ENCODE assay signal across 28 mouse cellular contexts in genomic region chr9:62639686-62640085, GRCm38 (mm10). TPM values are rescaled to one million over a fixed set of nuclear protein-coding genes. Genes with fewer than 3 reads are reported as not detected.
DNase-seq lines count a peak whose midpoint lies in the region; TF ChIP-seq lines count a peak whose summit lies in the region.
"Had no signal": no experiment of that assay in that cellular context is flagged by ENCODE, and none has a peak within 500 bp of the region (broad histone marks: within the 10 kb centered on the region; RNA-seq: fewer than 3 reads in every experiment).

No protein-coding gene starts in this region.

- TF ChIP-seq POLR2A in CH12.LX (IDR thresholded peaks at IDR 0.05; ENCODE audit: low read depth, low read length): no peak
- TF ChIP-seq POLR2A in embryonic fibroblast, embryonic 13.5 days (IDR thresholded peaks at IDR 0.05; ENCODE audit: low read depth, low read length): no peak

- no peak for TF ChIP-seq CTCF in CH12.LX (conservative IDR thresholded peaks at IDR 0.05 in 1 of 2, IDR thresholded peaks at IDR 0.05 in 1 of 2; ENCODE audit: low read depth in 2 of 2, low read length in 2 of 2)
- TF ChIP-seq CTCF in embryonic fibroblast, embryonic 13.5 days (IDR thresholded peaks at IDR 0.05; ENCODE audit: borderline replicate concordance, insufficient read depth, low read length): no peak

- peak; percentile 17 for DNase-seq in embryo, embryonic 10.5 days (ENCODE audit: low spot score)
- no peak for DNase-seq in embryo, embryonic 9.5 days (ENCODE audit: extremely low spot score)
- peak; percentile 42 for DNase-seq in CH12.LX (ENCODE audit: extremely low read depth)
- DNase-seq in retina, postnatal 1 day: peak; percentile 67
- DNase-seq in kidney, postnatal 25 days: no peak
- DNase-seq in B cell, adult 2 months: no peak
- no peak for DNase-seq in neural tube, embryonic 10.5 days (ENCODE audit: extremely low spot score, low spot score)
- DNase-seq: adrenal gland, postnatal 14 days; cerebellum, adult 11 months; cerebellum, adult 9-10 months; cerebellum, postnatal 14 days; forebrain, postnatal 0 days; gastrocnemius, postnatal 25 days; heart, adult 18-20 months; heart, postnatal 10 days; heart, postnatal 36 days; kidney, adult 2 months had no signal

- no peak overlapping the region for H3K27ac ChIP-seq in CH12.LX (ENCODE audit: insufficient read depth, low read depth)
- H3K27ac ChIP-seq in embryonic fibroblast, embryonic 13.5 days (ENCODE audit: insufficient read depth, low read length): peak overlapping the region; percentile 73
- H3K27ac ChIP-seq: embryonic facial prominence, embryonic 10.5 days; embryonic facial prominence, embryonic 13.5 days; forebrain, embryonic 10.5 days; heart, embryonic 15.5 days; hindbrain, embryonic 10.5 days; hindbrain, embryonic 14.5 days; hindbrain, postnatal 0 days had no signal

- TF ChIP-seq RAD21 in CH12.LX (IDR thresholded peaks at IDR 0.05; ENCODE audit: low read depth, low read length): no peak

- no peaks in the 10 kb centered on the region for H3K79me2 ChIP-seq in CH12.LX (replicated peaks; ENCODE audit: control insufficient read depth, extremely low read depth, insufficient read depth, poor library complexity, severe bottlenecking)

- H3K4me2 ChIP-seq in CH12.LX (ENCODE audit: insufficient read depth, low read depth, poor library complexity, severe bottlenecking): no peak overlapping the region
- H3K4me2 ChIP-seq: embryonic facial prominence, embryonic 13.5 days; heart, embryonic 12.5 days; heart, embryonic 15.5 days; hindbrain, embryonic 14.5 days had no signal

- dilution Hi-C loops in CH12.LX (cut with MboI; ENCODE audit: extremely low pct_ligation_motif_present, extremely low pct_unique_long_range_greater_than_20kb, low sequenced_read_pairs): no loop called here

- H3K9me3 ChIP-seq in CH12.LX (replicated peaks; ENCODE audit: low read length): no peaks in the 10 kb centered on the region
- H3K9me3 ChIP-seq: embryonic facial prominence, embryonic 10.5 days; embryonic facial prominence, embryonic 13.5 days; forebrain, embryonic 10.5 days; heart, embryonic 12.5 days; heart, embryonic 15.5 days; hindbrain, embryonic 10.5 days had no signal

- no peak for TF ChIP-seq EP300 in CH12.LX (IDR thresholded peaks at IDR 0.05; ENCODE audit: low read length)

- H3K36me3 ChIP-seq in CH12.LX (replicated peaks in 1 of 2; ENCODE audit: control insufficient read depth in 1 of 2, insufficient read depth in 1 of 2, low read length in 1 of 2): no peaks in the 10 kb centered on the region
- H3K36me3 ChIP-seq: embryonic facial prominence, embryonic 10.5 days; embryonic facial prominence, embryonic 13.5 days; forebrain, embryonic 10.5 days; heart, embryonic 12.5 days; heart, embryonic 15.5 days; hindbrain, embryonic 10.5 days had no signal

- in situ Hi-C loops in CH12.LX (cut with MboI; ENCODE audit: low pct_ligation_motif_present, low pct_unique_long_range_greater_than_20kb, low sequenced_read_pairs): no loop called here

- no peak overlapping the region for H3K9ac ChIP-seq in CH12.LX (ENCODE audit: insufficient read depth, low read depth)
- H3K9ac ChIP-seq: embryonic facial prominence, embryonic 13.5 days; forebrain, postnatal 0 days; heart, embryonic 12.5 days; heart, embryonic 15.5 days; hindbrain, embryonic 14.5 days had no signal

- no peaks in the 10 kb centered on the region for H3K27me3 ChIP-seq in CH12.LX (replicated peaks)
- H3K27me3 ChIP-seq: embryonic facial prominence, embryonic 13.5 days; heart, embryonic 12.5 days; heart, embryonic 15.5 days; Patski had no signal

- H3K4me1 ChIP-seq in CH12.LX (ENCODE audit: control insufficient read depth in 1 of 2, insufficient read depth in 2 of 2): peaks cover 24 to 34% of the 10 kb centered on the region in 2 experiments
- H3K4me1 ChIP-seq in embryonic fibroblast, embryonic 13.5 days (ENCODE audit: control insufficient read depth, insufficient read depth, low read length): peaks cover 9% of the 10 kb centered on the region

- H3K4me3 ChIP-seq in CH12.LX (replicated peaks in 1 of 3; ENCODE audit: low read depth in 2 of 3, low read length in 2 of 3, poor library complexity in 1 of 3): no peak overlapping the region
- H3K4me3 ChIP-seq in embryonic fibroblast, embryonic 13.5 days (ENCODE audit: insufficient read depth, low read length): no peak overlapping the region
- H3K4me3 ChIP-seq: embryonic facial prominence, embryonic 10.5 days; embryonic facial prominence, embryonic 13.5 days; forebrain, embryonic 10.5 days; heart, embryonic 12.5 days; heart, embryonic 15.5 days; hindbrain, embryonic 10.5 days had no signal

TF ChIP-seq in CH12.LX, 34 proteins besides CTCF, POLR2A, EP300 and RAD21:
- TF ChIP-seq TBP (conservative IDR thresholded peaks at IDR 0.05; ENCODE audit: low read depth, low read length) (no peak), MEF2A (IDR thresholded peaks at IDR 0.05; ENCODE audit: borderline replicate concordance, low read depth, low read length) (no peak), UBTF (IDR thresholded peaks at IDR 0.05; ENCODE audit: low read depth, low read length) (no peak), E2F4 (IDR thresholded peaks at IDR 0.05; ENCODE audit: insufficient replicate concordance, low read depth, low read length) (no peak), ETS1 (conservative IDR thresholded peaks at IDR 0.05; ENCODE audit: low read depth, low read length) (no peak; the same call in 1 of the 2 replicates), JUND (conservative IDR thresholded peaks at IDR 0.05; ENCODE audit: low read depth, low read length) (no peak), RCOR1 (conservative IDR thresholded peaks at IDR 0.05; ENCODE audit: low read depth, low read length) (no peak), ELF1 (IDR thresholded peaks at IDR 0.05; ENCODE audit: low read depth, low read length) (no peak), PAX5 (IDR thresholded peaks at IDR 0.05; ENCODE audit: low read length) (no peak), GABPA (IDR thresholded peaks at IDR 0.05; ENCODE audit: insufficient replicate concordance, low read depth, low read length) (no peak), CHD2 (IDR thresholded peaks at IDR 0.05; ENCODE audit: low read length) (peak; percentile 41; the same call in 1 of the 2 replicates), SIN3A (IDR thresholded peaks at IDR 0.05; ENCODE audit: low read length) (no peak), MYC (IDR thresholded peaks at IDR 0.05; ENCODE audit: low read depth, low read length) (no peak), MAZ (IDR thresholded peaks at IDR 0.05; ENCODE audit: low read depth, low read length) (0 out of 2 replicates have a peak, but pooled peaks have one; percentile 42), IRF4 (IDR thresholded peaks at IDR 0.05; ENCODE audit: low read depth, low read length) (no peak), NELFE (IDR thresholded peaks at IDR 0.05; ENCODE audit: low read depth, low read length) (no peak)
TF ChIP-seq in CH12.LX: peak in this region for 2.

RNA-seq across cellular contexts. Expression of gene Itga11, which starts 37.9 kb away (rescaled TPM):
- 0.04 TPM in 1 of 2 replicates, not detected in the other for total RNA-seq in CH12.LX (2012; rRNA removed)
- 0.04 TPM in 2 replicates for total RNA-seq in CH12.LX (2014; rRNA removed)
- polyA plus RNA-seq in CH12.LX (2012; ENCODE audit: insufficient read length, low read depth): 0.26 and 0.31 TPM in 2 replicates
- 139 and 166 TPM in 2 replicates for polyA plus RNA-seq in embryonic fibroblast, embryonic 13.5 days (2011; ENCODE audit: insufficient read length, low read depth, missing spikeins)
- total RNA-seq: MEL had no signal

Comparison
In these comparisons a context has a peak if more than half of its experiments do, and no peak if none do; other contexts are left out.
1. DNase-seq: peak in embryo, embryonic 10.5 days (single experiment), CH12.LX (single experiment) and retina, postnatal 1 day (single experiment); none in embryo, embryonic 9.5 days (single experiment), kidney, postnatal 25 days (0 of 2), B cell, adult 2 months (0 of 2) and neural tube, embryonic 10.5 days (single experiment).
2. RNA of gene Itga11, which starts 37.9 kb away (polyA plus RNA-seq): 139 to 166 TPM in embryonic fibroblast, embryonic 13.5 days; 0.26 to 0.31 TPM in CH12.LX; every median in the first group is over 100 times any median in the second.